Mouse (Mus musculus) retina, postnatal 7 days (tissue): ENCODE data around the gene Vkorc1.
"Not testable (repeated sequence)": the region's sequence is repeated elsewhere in the genome, so short reads cannot be mapped to it uniquely, and the experiment has no call there.

Experiments
- DNase-seq: peaks from one replicate; pipeline ENCODE4 v3.0.0-alpha.2; 2012; ENCODE audit warnings: low read depth, low spot score

Vkorc1 gene

GRCm38 (mm10) chr7:127915293-127915692 is 19.9 kb upstream of the Vkorc1 start:
- no peak for DNase-seq

GRCm38 (mm10) chr7:127912938-127913337 is 17.5 kb upstream of the Vkorc1 start:
- no peak for DNase-seq

DNA sequence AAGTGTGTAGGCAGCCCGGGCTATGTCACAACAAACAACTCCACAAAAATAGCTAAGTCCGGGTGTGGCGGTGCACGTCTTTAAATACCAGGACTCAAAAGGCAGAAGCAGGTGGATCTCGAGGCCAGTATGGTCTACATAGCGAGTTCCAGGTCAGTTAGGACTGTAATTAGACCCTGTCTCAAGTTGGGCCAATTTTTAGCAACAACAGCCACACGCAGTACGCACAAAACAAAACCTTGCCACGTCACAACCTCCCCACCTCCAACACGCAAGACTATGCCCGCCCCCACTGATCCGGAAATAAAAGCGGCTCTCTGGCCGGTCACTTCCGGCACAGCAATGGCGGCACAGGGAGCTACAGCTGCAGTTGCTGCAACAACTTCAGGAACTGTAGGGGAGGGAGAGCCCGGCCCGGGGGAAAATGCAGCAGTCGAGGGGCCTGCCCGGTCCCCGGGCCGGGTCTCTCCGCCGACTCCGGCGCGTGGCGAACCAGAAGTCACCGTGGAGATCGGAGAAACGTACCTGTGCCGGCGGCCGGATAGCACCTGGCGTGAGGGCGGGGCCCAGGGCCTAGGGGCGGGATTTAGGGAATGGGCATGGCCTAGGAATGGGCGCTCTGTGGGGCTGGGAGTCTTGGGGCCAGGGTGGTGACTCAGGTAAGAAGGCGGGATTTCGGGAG is 16.9 kb upstream of the Vkorc1 start, which contains the start of gene Kat8:
TSS of gene Kat8 (plus strand) at position 327 of the 682 bp plus-strand sequence.
- peak; percentile 85 for DNase-seq

- DNase-seq = no peak
Observed at GRCm38 (mm10) chr7:127908656-127909055, 13.2 kb upstream of the Vkorc1 start.

- DNase-seq = no peak
Observed at GRCm38 (mm10) chr7:127907939-127908338, 12.5 kb upstream of the Vkorc1 start.

- DNase-seq = peak; percentile 52
Observed at GRCm38 (mm10) chr7:127903971-127904796, 8.8 kb upstream of the Vkorc1 start, which contains the start of gene Bckdk. TSS of gene Bckdk (plus strand) at chr7:127904082.

GRCm38 (mm10) chr7:127901772-127902171 is 6.4 kb upstream of the Vkorc1 start:
- DNase-seq = no peak

DNA sequence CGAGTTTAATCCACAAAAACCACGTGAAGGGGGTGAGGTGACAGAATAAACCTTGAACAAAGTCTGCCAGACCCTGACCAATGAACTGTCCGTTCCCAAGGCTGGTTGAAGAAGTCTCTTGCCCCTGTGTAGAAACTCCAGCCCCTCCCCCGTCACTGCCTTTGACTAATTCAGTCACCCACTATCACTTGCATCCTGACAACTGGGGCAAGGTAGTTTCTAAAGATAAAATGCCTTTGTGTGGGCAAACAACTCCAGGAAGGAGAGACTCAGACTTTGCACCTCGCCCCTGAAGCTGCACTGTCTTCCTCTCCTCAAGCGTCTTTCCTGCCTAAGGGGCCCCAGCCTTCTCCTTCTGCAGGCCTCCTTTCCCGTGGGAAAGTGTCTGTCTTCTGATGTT is 4.6 kb upstream of the Vkorc1 start:
- no peak for DNase-seq

DNA sequence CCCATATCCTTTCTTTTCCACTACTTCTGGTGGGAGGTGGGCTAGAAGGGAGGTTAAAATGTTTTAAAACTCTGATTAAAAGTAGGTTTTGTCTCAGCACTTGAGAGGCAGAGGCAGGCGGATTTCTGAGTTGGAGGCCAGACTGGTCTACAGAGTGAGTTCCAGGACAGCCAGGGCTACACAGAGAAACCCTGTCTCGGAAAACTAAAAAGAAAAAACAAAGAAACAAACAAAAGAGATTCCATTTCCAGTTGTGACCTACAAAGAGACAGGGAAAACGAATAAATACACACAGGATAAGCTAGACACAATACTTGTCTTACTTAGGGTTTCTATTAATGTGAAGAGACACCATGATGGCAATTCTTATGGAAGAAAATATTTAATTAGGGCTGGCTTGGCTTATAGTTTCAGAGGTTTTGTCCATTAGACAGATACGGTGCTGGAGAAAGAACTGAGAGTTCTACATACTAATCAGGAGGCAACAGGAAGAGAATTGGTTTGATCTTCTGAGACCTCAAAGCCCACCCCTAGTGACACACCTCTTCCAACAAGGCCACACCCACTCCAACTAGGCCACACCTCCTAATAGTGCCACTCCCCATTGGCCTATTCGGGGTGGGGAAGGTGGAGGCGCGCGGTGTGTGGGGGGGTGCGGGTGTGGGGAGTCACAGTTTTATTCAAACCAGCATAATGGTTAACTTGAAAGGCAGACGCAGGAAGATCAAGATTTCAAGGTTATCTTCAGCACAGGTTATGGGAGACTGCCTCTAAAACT is 3.0 kb upstream of the Vkorc1 start:
- no peak for DNase-seq

DNA sequence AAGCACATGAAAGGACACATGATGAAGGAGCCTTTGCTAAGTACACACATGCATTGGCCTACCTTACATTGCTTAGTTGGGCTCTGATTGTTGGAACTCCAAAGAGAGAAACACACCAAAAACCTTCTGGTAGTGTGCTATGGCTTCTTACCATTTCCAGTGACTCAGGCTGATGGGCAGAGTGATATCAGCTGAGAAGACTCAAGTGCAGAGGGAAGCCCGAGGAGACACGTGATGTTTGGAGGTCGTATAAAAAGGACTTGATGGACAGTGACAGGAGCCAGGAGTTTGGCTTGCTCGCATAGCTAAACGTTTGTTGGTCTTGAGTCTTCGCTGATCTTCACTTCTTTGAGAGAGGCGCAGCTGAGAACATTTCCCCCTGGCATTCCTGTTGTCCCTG is 2.1 kb upstream of the Vkorc1 start:
- DNase-seq = no peak

GRCm38 (mm10) chr7:127896384-127896783 is 967 bp upstream of the Vkorc1 start:
- DNase-seq = peak; percentile 49

GRCm38 (mm10) chr7:127895891-127896290 is 474 bp upstream of the Vkorc1 start:
- DNase-seq = not testable (repeated sequence)

- no peak for DNase-seq
Observed at GRCm38 (mm10) chr7:127894480-127894879, 937 bp downstream of the Vkorc1 start.

DNA sequence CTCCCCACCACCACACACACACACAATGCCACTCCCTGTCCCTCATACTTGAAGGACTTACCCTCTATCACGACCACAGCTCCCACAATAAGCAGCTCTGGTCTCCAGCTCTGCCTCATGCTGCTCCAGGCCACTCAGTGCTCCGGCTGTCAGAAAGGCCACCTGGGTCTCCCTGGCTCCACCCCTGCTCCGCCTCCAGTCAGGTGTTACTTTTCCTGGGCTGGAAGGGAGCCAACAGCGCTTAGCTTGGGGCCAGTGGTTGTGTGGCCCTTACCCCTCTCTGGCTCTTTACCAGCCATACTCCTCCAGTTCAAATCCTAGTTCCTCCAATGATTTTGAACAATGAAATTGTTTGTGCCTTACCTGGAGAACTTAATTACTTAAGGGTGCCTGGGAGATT is 4.6 kb downstream of the Vkorc1 start, which contains the start of gene Prss53:
TSS of gene Prss53 (minus strand) at position 173 of the 400 bp plus-strand sequence.
- DNase-seq = no peak

- DNase-seq = no peak
Observed at GRCm38 (mm10) chr7:127888821-127889220, 6.6 kb downstream of the Vkorc1 start.

GRCm38 (mm10) chr7:127887781-127888180 is 7.6 kb downstream of the Vkorc1 start:
- no peak for DNase-seq

- no peak for DNase-seq
Observed at GRCm38 (mm10) chr7:127887191-127887590, 8.2 kb downstream of the Vkorc1 start.

DNA sequence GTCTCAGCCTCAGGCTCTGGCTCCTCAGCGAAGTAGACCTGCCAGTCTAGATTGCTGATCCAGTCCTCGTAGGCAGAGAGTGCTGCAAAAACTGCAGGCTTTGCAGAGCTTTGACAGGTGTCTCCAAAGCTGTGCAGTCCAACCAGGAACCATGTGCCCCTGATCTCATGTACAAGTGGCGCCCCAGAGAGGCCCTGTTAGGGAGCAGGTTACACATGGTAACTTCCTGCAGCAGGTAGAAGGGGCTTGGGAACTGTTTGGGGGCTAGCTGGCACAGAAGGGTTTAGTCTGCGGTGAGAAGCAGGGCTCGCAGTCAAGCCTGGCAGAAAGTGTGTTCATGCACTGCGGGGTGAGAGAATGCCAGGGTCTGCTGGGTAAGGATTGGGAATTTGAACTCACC is 8.9 kb downstream of the Vkorc1 start:
- no peak for DNase-seq

DNA sequence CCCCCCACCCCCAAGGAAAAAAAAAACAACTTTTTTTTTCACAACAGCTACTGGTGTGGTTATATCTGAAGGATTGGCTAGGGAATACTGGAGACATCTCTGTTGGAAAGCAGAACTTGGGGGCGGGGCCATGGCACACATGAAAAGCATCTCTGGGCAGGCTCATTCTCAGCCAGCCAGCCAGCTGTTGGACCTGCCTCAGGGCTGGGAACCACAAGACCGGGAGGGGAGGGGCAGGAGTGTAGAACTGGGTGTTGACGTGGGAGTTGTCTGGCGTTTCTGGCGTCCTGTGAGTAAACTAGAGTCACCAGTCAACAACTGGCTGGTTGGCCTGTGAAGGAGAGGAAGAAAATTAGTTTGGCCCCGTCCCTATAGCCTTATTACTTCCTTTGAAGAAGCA is 9.5 kb downstream of the Vkorc1 start:
- no peak for DNase-seq

- no peak for DNase-seq
Observed at GRCm38 (mm10) chr7:127880431-127880830, 15.0 kb downstream of the Vkorc1 start.

DNA sequence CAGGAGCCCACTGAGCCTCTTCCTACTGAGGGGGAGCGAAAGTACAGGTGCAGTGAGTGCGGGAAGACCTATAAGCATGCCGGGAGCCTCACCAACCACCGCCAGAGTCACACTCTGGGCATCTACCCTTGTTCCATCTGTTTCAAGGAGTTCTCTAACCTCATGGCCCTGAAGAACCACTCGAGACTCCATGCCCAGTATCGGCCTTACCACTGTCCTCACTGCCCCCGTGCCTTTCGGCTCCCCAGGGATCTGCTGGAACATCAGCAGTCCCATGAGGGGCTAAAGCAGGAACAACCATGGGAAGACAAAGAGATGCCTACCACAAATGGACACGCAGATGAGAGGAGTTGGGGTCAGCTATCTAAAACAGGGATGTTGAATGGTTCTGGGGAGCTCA is 16.1 kb downstream of the Vkorc1 start:
- DNase-seq = no peak
